Mouse (Mus musculus) liver, adult (tissue): ENCODE data around the gene Atp6v1b1.

Experiments used
- GATA4 ChIP-seq: IDR thresholded peaks from 2 replicates; pipeline ENCODE4 v1.6.1; 2014; ENCODE audit warnings: mild to moderate bottlenecking, low read length; ENCODE audit not compliant: insufficient replicate concordance

Atp6v1b1 gene

GRCm38 (mm10) chr6:83791251-83791890, 48.6 kb downstream of the Atp6v1b1 start:
- no peak for TF ChIP-seq GATA4

- TF ChIP-seq GATA4: peak; percentile 23; the same call in 1 of the 2 replicates
Observed at GRCm38 (mm10) chr6:83794760-83795296, 52.0 kb downstream of the Atp6v1b1 start, which contains the start of gene Nagk. Nagk (plus strand) TSS chr6:83794982.

- peak; percentile 60; the same call in 1 of the 2 replicates for TF ChIP-seq GATA4
Observed at GRCm38 (mm10) chr6:83795492-83795900, 52.7 kb downstream of the Atp6v1b1 start.

GRCm38 (mm10) chr6:83796686-83797085, 53.9 kb downstream of the Atp6v1b1 start:
- TF ChIP-seq GATA4: no peak

- TF ChIP-seq GATA4: no peak
Observed at GRCm38 (mm10) chr6:83802033-83802432, 59.2 kb downstream of the Atp6v1b1 start.

GRCm38 (mm10) chr6:83802846-83803245, 60.1 kb downstream of the Atp6v1b1 start:
- no peak for TF ChIP-seq GATA4
